Mouse (Mus musculus) C2C12 (cell line): ENCODE results near the gene Skiv2l.
"Not testable (repeated sequence)": the region's sequence is repeated elsewhere in the genome, so short reads cannot be mapped to it uniquely, and the experiment has no call there.

Experiments
- CTCF ChIP-seq: IDR thresholded peaks from one replicate; pipeline ENCODE4 v1.5.1; 2011; ENCODE audit not compliant: control insufficient read depth, insufficient read depth, insufficient read length
- MAX ChIP-seq: IDR thresholded peaks from one replicate; pipeline ENCODE4 v1.6.1; 2011; ENCODE audit warnings: mild to moderate bottlenecking, control low read depth
- USF1 ChIP-seq: IDR thresholded peaks from one replicate; pipeline ENCODE4 v1.6.1; 2011; ENCODE audit warnings: low read depth, mild to moderate bottlenecking, control low read depth, moderate library complexity

GRCm38 (mm10) chr17:34802756-34803155, 47.3 kb downstream of the Skiv2l start:
- TF ChIP-seq MAX, CTCF, USF1: not testable (repeated sequence)
